Mouse (Mus musculus) embryo, embryonic 11.5 days (tissue): Measurements from ENCODE around the gene Cit.

Experiments
- DNase-seq: peaks from one replicate; pipeline ENCODE4 v3.0.0-alpha.2; 2012; ENCODE audit warnings: low read depth, low spot score

Gene Cit

GRCm38 (mm10) chr5:115850250-115851028, 5.4 kb downstream of the Cit start:
- no peak for DNase-seq

GRCm38 (mm10) chr5:115851029-115851365, 5.9 kb downstream of the Cit start:
- no peak for DNase-seq

DNA sequence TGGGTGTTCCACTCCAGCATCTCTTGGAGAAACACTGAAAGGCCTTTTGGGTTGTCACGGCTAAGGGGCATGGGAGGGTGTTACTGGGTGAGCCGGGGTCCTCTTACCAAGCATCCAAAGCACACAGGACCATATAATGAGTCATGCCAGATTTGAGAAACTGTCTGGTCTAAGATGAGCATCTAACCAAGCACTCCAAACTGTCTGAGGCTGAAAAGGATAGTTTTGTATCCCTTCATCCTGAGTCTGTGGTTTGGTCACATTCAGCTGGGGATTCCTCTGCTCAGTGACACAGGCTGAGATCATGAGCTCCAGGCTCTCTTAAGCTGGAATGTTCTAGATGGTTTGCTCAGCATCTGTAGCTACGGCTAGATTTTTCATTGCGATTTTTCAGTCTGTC, 7.4 kb downstream of the Cit start:
- no peak for DNase-seq

GRCm38 (mm10) chr5:115853691-115854090, 8.6 kb downstream of the Cit start:
- DNase-seq = no peak

- no peak for DNase-seq
Observed at GRCm38 (mm10) chr5:115854370-115854769, 9.3 kb downstream of the Cit start.

DNA sequence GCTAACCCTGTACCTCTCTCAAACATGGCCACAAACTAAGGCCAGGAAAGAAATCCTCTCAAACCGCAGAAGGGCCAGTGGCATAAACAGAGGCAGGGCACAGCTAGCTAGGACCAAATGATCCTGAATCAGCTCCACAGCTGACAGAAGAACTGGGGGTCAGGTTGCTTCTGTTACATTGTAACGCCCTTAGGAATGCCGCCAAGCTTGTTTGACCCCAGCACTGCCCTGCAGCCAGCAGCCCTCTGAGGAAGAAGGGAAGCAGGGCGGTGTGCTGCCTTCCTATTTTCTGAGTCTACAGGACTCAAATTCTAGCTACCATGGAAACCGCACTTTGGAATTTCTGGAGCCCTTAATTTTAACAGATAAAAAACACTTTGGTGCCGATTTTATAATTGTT, 13.6 kb downstream of the Cit start:
- no peak for DNase-seq

DNA sequence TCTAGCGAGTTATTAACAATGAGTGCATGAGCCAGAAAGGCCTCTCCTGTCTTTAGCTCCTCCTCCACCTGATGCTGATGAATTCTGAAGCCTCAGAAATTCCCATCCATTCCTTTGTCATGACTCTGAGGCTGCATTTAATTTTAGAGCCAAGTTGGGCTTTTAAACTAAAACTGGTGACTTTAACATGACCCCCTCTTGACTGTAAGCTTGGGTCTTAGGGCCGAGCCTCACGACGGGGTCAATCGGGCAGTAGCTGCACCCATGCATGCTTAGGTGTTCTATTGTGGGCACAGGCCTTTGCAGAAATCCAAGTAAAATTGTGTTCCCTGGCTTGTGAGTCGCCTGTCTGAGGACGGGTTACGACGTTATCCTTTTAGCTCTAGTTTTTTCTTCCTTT, 14.4 kb downstream of the Cit start:
- no peak for DNase-seq

- no peak for DNase-seq
Observed at GRCm38 (mm10) chr5:115861991-115862390, 16.9 kb downstream of the Cit start.

GRCm38 (mm10) chr5:115862439-115862838, 17.4 kb downstream of the Cit start:
- no peak for DNase-seq

- DNase-seq = no peak
Observed at GRCm38 (mm10) chr5:115866296-115866695, 21.2 kb downstream of the Cit start.

GRCm38 (mm10) chr5:115868540-115868939, 23.5 kb downstream of the Cit start:
- no peak for DNase-seq

DNA sequence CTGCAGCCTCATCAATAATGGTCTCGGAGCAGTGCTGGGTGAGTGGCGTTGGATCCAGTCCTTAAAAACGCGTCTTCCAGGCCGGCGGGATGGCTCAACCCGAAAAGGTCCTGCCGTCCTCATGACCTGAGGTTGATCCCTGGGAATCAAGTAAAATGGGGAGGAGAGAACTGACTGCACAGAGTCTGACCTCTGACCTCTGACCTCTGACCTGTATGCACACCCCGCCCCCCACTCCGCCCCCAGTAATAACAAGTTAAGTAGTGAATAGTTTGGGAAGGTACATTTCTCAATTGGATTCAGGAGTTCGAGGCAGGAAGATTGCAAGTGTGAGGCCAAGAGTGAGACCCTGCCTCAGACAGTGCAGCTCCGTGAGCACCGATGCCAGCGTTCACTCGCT, 24.1 kb downstream of the Cit start:
- DNase-seq = no peak

GRCm38 (mm10) chr5:115871153-115871552, 26.1 kb downstream of the Cit start:
- no peak for DNase-seq

DNA sequence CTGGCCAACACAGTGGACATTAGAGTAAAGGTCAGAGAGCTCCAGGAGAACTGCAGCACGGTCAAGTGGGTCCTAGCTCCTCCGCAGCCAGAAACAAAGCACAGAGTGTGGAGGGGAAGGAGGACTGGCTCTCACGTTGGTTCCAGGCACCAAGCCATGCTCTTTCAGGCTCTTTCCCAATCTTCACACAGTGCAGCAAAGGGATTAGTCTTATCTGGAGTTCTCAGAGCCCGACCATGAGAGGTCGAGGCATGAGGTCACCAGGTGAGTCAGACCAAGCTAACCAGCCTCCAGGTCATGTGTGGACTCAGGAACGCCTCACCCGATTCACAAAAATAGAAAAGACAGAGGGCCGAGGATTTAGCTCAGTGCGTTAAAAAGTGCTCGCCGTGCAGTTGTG, 27.0 kb downstream of the Cit start:
- DNase-seq = no peak

GRCm38 (mm10) chr5:115872956-115873355, 27.9 kb downstream of the Cit start:
- DNase-seq = no peak

GRCm38 (mm10) chr5:115877425-115877824, 32.3 kb downstream of the Cit start:
- no peak for DNase-seq

DNA sequence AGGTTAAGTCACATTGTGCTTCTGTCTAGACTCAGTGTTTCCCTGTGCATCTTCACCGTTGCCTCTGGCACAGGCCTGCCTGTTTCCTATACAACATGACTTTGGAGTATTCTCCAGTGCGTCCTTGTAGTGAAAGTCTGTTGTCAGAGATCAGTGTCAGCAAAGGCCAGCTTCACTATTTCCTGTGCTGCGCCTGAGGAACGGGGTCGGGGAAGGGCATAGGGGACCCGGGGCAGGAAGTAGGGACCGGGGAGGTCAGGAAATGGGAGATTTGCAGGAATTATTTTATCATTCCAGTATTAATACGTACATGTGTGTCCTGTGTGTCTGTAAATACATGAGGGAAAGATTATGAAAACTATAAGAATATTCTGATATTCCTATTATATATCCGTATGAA, 37.1 kb downstream of the Cit start:
- no peak for DNase-seq

- no peak for DNase-seq
Observed at GRCm38 (mm10) chr5:115884429-115884828, 39.4 kb downstream of the Cit start.

DNA sequence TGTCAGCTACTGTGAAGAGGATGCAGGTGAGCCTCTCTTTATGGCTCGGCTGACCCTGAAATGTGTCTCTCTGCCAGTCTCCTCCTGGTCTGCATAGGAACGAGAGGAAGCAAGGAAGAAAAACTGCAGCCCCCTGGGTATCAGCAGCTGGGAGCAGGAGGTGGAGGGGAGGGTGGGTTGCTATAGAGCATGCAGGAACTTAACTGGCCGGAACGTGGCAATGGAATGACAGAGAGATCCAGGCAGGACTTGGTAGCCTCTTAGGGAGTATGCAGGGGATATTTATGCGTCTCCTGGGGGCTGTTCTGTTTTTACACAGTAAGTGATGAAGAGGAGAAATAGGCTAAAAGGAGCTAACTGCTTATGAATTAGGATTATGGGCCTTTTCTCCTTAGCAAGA, 48.7 kb downstream of the Cit start:
- no peak for DNase-seq

DNA sequence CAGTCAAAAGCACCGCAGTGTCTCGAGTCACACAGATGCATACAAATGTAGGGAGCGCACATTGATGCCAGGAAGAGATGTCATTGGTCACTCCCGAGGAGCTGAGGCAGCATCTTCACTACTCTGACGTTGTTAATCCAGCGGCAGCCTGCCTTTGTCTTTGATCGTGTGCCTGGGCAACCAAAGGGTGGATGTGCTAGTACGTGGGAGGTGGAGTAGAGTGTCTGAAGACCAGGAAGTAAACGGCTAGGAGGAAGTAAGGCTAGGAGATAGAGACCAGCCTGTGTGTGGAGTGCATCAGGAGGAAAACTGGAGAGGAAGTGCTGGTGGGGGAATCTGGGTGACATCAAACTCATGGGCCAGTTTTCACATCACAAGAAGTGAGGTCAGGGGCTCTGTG, 52.0 kb downstream of the Cit start:
- no peak for DNase-seq

GRCm38 (mm10) chr5:115907037-115908009, 62.2 kb downstream of the Cit start:
- DNase-seq = peak; percentile 32

- no peak for DNase-seq
Observed at GRCm38 (mm10) chr5:115908251-115908650, 63.2 kb downstream of the Cit start.

DNA sequence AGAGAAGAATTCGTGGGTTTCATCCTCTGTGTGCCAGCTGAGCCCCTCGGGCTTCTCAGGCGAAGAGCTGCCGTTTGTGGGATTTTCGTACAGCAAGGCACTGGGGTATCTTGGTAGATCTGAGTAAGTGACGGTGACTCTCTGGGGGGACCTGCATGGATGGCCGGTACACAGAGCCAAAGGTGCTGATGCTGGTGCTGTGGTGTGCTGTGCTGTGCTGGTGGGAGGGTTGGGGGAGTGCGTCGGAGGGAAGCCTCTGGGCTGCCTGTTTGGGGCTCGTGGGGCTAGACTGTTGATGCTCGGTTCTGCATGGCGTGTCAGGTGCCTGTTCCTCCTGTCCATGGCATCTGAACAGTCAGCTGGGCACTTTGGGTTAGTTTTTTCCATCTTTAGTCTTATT, 63.6 kb downstream of the Cit start:
- no peak for DNase-seq
